Mouse (Mus musculus) WW6 (cell line): ENCODE results near the gene AC129217.1.
A peak's percentile ranks its signal among the peaks of the same experiment; 100 is the strongest.

Experiments used
- DNase-seq: peaks from one replicate; pipeline ENCODE4 v3.0.0-alpha.2; 2013; ENCODE audit warnings: low read depth, low spot score

AC129217.1 gene

GRCm38 (mm10) chr19:8870838-8871237, 41.3 kb downstream of the AC129217.1 start:
- no peak for DNase-seq

DNA sequence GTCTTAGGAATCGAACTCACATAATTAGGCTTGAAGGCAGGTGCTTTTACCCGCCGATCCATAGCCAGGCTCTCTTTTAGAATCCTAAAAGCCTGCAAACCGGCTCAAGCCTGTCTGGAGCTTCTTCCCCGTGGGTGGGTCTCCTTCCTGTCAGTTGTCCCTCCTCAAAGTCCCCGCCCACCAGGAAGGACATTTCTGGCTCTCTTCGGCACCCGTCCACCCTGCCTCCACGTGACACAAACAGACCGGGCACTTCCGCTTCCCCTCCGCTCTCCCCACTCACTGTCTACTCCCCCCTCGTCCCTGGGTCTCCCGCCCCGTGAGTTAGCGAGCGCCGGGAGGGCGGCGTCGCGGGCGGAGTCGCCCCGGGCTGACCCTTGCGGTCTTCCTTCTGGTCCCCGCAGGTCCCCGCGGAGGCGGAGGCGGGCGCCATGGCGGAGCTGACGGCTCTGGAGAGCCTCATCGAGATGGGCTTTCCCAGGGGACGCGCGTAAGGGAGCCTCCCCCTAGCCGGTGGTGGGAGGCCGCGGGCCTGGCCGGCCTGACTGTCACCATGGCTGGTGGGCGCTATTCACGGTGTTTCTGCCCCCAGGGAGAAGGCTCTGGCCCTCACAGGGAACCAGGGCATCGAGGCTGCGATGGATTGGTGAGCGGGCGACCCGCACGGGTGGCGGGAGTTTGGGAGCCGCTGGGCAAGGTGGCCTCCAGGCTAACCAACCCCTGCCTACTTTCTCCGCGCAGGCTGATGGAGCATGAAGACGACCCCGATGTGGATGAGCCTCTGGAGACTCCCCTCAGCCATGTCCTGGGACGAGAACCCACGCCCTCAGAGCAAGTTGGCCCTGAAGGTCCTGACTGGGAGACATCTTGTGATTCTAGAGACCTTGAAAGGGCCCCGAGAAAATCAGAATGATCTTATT, 42.0 kb downstream of the AC129217.1 start, which contains the start of gene Ubxn1:
Gene Ubxn1 (plus strand): TSS at position 230 of the 920 bp plus-strand sequence.
- peak; percentile 92 for DNase-seq

DNA sequence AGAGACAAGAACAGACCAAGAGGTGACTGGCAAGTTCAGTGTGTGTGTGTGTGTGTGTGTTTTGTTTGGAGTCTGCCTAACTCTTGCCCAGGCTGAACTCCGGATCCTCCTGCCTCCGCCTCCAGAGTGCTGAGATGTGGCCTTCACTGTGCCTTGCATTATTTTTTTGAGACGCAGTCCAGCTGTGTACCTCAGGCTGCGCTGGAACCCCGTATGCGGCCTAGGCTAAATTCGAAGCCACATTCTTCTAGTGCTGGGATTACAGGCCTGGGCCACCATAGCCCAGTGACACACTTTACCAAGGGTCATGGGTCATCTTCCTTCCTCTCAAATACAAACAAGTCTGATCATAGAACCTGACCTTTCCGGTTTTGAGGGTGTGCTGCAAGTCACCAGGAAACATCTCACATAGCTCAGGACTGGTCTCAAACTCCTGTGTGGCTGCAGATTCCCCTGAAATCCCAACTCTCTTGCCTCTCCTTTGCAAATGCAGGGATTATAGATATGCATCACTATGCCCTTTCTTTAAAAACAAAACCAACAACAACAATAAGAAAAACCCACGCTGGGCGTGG, 42.8 kb downstream of the AC129217.1 start:
- DNase-seq, result no peak

GRCm38 (mm10) chr19:8875031-8875430, 45.5 kb downstream of the AC129217.1 start:
- DNase-seq, result no peak

- no peak for DNase-seq
Observed at GRCm38 (mm10) chr19:8880311-8881033, 50.9 kb downstream of the AC129217.1 start, which contains the start of gene Uqcc3. Gene Uqcc3 (minus strand): TSS chr19:8880923.

DNA sequence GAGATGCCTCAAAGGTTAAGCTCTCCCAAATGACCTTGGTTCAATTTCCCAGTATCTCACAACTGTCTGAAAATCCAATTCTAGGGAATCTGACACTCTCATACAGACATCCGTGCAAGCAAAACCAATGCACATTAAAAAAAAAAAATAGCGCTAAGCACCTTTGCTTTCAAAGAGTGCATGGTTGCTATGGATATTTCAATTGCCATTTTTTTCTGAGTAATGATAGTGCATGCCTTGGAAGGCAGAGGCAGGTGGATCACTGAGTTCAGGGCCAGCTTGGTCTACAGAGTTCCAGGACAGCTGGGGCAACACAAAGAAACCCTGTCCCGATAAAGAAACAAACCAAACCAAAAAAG, 51.4 kb downstream of the AC129217.1 start:
- DNase-seq, result no peak

DNA sequence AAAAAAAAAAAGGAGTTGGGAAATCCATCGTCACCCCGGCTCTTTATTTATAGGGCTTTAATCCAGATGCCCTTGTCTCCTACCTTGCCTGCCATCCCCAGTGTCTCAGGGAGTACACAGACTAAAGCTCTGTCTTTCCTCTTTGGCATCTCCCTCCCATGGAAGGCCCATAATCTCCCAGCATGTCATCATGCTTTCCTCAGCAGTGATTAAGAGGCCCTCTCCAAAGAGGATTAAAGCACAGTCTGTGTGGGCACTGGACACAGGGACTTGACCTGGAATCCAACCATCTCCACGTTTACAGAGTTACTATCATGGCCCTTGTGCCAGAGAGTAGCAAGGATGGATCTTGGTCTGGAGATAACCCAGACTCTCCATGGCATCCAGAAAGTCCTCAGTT, 54.0 kb downstream of the AC129217.1 start, which contains the start of the genes Lbhd1 and Gm49403:
Gene Lbhd1 (plus strand): TSS at position 117 of the 400 bp plus-strand sequence.
Gene Gm49403 (plus strand): TSS at position 315 of the 400 bp plus-strand sequence.
- no peak for DNase-seq

- DNase-seq, result no peak
Observed at GRCm38 (mm10) chr19:8886916-8887584, 57.5 kb downstream of the AC129217.1 start.

DNA sequence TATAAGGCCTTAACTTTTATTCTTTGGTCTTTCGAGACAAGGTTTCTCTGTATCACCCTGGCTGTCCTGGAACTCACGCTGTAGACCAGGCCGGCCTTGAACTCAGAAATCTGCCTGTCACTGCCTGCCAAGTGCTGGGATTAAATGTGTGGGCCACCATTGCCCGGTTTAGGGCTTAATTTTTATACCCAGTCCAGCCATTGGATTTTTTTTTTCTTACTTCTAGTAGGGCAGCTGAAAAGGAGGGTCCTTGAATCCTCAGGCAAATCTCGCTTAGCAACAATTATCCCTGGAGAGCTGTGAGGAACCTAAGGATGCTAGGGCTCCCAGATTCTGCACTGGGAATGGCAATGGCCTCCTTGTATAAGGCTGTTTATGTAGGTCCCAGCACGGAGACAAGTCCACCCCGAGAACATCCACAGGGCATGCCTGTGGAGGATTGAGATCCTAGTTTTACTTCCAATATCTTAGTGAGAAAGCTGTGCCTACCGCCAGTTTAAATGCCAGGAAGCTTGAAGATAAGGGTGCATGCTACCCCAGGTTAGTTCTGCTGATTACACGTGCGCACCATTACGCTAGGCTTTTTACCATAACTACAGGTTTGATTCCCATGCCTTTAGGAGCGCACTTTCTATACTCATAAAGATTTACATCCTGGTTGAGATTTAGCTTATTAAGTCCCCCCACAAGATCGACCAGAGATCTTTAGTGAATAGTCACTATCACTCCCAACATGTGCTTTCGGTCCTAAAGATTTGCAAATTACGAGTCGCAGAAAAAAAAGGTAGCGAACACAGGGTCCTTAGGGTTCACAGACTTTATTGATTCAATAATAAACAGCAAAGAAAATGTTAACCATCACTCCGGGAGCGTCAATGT, 58.3 kb downstream of the AC129217.1 start:
- DNase-seq, result no peak

GRCm38 (mm10) chr19:8888511-8889385, 59.2 kb downstream of the AC129217.1 start, which contains the start of the genes 1810009A15Rik and Gm49416:
Gene 1810009A15Rik (plus strand): TSS chr19:8888853.
Gene Gm49416 (plus strand): TSS chr19:8888926.
- peak; percentile 91 for DNase-seq
